Mouse (Mus musculus) embryonic fibroblast, embryonic 13.5 days (primary cell): ENCODE results near the gene Oaf.

Experiments
- CTCF ChIP-seq: IDR thresholded peaks from 2 replicates; pipeline ENCODE4 v1.5.1; 2011; ENCODE audit warnings: mild to moderate bottlenecking, control low read depth, low read length, moderate library complexity, borderline replicate concordance; ENCODE audit not compliant: insufficient read depth
- POLR2A ChIP-seq: IDR thresholded peaks from 2 replicates; pipeline ENCODE4 v1.6.1; 2011; ENCODE audit warnings: low read depth, mild to moderate bottlenecking, control low read depth, low read length, moderate library complexity

DNA sequence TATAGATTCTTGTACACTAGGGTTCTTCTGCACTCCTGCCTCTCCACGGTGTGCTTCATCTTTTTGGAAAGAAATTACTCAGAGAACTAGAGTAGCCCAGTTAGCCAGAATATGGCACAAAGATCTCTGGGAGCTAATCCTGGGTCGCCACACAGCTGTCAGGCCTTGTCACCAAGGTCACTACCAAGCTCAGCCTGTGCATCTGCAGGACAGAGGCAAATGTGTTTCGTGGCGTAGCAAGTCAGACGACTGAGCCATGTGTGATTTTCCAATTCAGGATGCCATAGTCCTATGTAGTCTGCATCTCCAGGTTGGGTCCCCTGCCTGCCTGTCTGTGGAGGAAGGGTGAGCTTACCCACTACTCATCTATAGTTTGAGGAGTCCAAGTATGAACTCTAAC lies 6.7 kb downstream of the Oaf start:
- TF ChIP-seq CTCF (no peak), POLR2A (no peak)
